Mouse (Mus musculus): ENCODE data around the gene Rxfp1.

DNA sequence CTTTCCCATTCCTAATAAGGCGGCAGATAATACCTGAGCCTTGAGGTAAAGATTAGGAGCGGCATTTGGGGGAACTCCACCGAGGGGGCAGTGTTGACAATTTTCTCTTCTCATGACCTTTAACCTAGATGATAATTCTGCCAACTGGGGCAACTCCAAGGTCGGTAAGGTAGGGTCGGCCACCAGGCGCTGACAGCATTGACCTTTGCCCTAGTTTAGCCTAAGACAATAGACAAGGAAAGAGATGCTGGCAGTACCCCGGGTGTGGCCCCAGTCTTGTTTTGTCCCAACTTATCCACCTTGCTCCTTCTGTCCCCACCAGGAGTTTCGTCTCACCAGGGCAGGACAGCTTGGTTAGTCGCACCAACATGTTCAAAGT is 109.5 kb downstream of the Rxfp1 start:
- TF ChIP-seq CTCF (IDR thresholded peaks at IDR 0.05; ENCODE audit: low read depth) (no peak), EP300 (IDR thresholded peaks at IDR 0.05; ENCODE audit: low read depth) (no peak)

Data from heart, postnatal 0 days (tissue).